Mouse (Mus musculus) brain, embryonic 14.5 days (tissue): ENCODE results near the gene Fam160b1.

Experiments used
- CTCF ChIP-seq: fragments of 200-500 bp; IDR thresholded peaks from 2 replicates; pipeline ENCODE4 v1.5.1; 2012; ENCODE audit warnings: inconsistent platforms, mild to moderate bottlenecking, moderate library complexity, borderline replicate concordance; ENCODE audit not compliant: insufficient read depth, insufficient read length; ENCODE audit errors: extremely low read depth
- POLR2A ChIP-seq: fragments of 200-500 bp; IDR thresholded peaks from 2 replicates; pipeline ENCODE4 v1.6.1; 2012; ENCODE audit warnings: mild to moderate bottlenecking, inconsistent platforms, borderline replicate concordance; ENCODE audit not compliant: poor library complexity, insufficient read depth, insufficient read length, severe bottlenecking; ENCODE audit errors: extremely low read depth

DNA sequence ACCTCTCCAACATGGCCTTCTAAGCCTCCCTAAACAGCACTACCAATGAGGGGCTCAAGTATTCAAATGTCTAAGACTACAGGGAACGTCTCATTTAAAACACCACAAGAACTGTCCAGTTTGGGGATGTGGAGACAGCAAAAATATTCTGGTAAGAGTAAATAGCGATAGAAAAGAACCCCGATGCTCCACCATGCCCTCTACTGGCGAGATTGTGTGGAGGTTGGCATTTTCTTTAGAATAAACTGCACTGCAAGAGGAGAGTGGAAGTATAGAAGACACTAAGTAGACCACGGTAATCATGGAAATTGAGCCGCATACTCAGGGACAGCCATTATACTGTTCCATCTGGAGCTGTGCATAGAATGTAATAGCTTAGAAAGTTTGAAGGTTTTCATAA, 53.4 kb downstream of the Fam160b1 start:
- TF ChIP-seq CTCF = peak; percentile 12; the same call in 1 of the 2 replicates
- no peak for TF ChIP-seq POLR2A
